Mouse (Mus musculus) layer of hippocampus, adult 18-20 months (tissue): ENCODE measurements around the gene Akr1cl. TPM values are rescaled to one million over a fixed set of nuclear protein-coding genes. Genes with fewer than 3 reads are reported as not detected.
"Not testable (repeated sequence)": the region's sequence is repeated elsewhere in the genome, so short reads cannot be mapped to it uniquely, and the experiment has no call there.

Experiments
- DNase-seq, 2 experiments: peaks; one replicate each; pipeline ENCODE4 v3.0.0; 2022; ENCODE audit warnings: low spot score in 2 of 2
- long read RNA-seq: library from polyadenylated mRNA; stranded (forward); transcript quantifications from one replicate; pipeline ENCODE4 v2.0.0, GENCODE M21; 2021
- total RNA-seq, 2 experiments: library from RNA; stranded (reverse); gene quantifications; 2 replicates each; pipeline ENCODE4 v1.2.3; 2021

Akr1cl gene
- not detected for total RNA-seq
- long read RNA-seq: 0 reads

- no peak for DNase-seq
Measured at GRCm38 (mm10) chr1:65032641-65033040, at the start of gene Akr1cl. TSS of gene Akr1cl (minus strand) at chr1:65032759.

DNA sequence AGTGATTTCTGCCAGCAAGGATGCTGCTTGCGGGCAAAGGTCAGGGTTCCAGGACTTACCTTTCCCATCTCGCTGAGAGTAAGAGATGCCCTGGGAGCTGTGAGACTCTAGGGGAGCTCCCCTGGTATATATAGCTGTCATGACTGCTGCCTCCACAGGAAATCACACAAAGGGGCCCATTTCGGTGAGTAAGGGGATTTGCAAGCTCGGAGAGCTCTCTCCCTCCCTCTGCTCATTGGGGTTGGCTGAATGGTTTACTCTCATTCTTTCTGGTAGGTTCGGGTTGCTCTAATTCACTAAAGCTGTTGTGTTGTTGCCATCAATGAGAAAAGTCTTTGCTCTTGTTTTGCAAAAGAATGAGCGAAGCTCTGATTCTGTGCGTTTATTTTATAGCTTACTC, 49.6 kb upstream of the Akr1cl start, which contains the start of gene Crygb:
Gene Crygb (minus strand): TSS at position 101 of the 400 bp plus-strand sequence.
- no peak for DNase-seq

DNA sequence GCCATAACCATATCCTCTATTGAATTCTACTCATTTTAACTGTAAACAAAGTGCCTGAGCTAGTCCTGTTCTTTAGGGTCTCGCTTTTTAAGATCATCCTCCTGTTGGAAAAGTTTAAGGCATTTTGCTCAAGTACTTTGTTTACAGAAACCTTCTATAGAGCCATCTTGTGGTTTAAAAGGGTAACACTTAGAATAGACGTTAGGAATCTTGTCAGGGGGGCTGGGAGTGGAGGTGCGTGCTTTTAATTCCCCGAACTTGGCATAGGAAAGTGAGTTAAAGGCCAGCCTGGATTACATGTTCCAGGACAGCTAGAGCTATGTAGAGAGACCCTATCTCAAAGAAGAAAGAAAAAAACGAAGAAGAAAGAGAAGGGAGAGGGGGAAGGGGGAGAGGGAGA, 43.0 kb upstream of the Akr1cl start:
- no peak for DNase-seq

GRCm38 (mm10) chr1:65073589-65073988, 41.0 kb upstream of the Akr1cl start, which contains the start of gene Crygc:
TSS of gene Crygc (minus strand) at chr1:65073689.
- no peak for DNase-seq

DNA sequence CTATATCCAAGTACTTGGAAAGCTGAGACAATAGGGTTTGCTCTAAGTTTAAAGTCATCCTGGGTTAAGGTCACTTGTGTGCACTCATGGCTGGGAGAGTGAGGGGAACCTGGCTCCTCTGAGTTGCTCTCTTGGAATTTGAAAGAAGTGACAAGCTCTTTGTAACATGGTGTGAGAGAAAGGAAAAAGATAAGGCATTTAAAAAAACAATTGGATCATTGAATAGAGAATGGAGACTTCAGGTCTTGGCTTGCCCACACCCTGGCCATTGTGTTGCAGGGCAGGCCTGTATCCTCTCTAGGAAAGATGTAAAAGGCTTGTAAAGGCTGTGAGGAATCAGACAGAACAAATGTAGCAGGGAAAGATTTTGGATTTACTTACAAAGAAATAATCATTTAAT, 35.3 kb upstream of the Akr1cl start:
- DNase-seq: no peak

- no peak for DNase-seq
Measured at GRCm38 (mm10) chr1:65064201-65064600, 31.6 kb upstream of the Akr1cl start.

DNA sequence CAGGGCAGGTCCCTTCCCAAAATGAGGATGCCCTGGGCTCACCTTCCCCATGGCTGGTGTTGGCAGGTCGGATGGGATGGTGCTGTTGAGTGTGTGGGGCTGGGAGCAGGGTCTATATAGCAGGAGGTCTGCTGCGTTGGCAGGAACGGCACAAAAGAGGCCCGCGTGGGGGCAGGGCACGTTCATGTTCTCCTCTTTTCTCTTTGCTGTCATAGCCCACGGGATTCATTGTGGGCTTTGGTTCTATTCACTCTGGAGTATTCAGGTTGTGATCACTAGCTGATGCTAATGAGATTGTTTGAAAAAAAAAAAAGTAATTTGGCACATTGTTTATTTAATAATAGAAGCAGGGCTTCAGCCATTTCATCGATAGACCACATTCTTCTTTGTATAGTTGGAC, 30.8 kb upstream of the Akr1cl start, which contains the start of gene Crygd:
Gene Crygd (minus strand): TSS at position 101 of the 400 bp plus-strand sequence.
- DNase-seq: no peak

DNA sequence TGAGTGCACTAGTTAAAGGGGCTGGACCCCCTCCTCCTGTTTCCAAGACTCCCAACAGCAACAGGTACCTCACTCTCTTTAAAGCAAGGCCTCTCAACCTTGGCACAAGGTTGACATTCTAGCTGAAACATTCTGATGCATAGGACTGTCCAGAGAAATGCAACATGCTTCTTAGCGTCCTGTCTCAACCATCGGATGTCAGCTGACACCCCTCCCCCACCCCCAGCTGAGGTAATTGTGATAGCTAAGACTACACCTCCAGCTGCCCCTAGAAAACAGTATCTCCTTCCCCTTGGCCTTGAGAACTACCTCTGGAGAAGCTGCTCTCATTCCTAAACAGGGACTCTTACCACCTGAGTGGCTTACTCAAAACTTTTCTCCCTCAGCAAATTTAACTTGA, 19.6 kb upstream of the Akr1cl start:
- DNase-seq: no peak

GRCm38 (mm10) chr1:65051696-65052095, 19.1 kb upstream of the Akr1cl start:
- no peak for DNase-seq

DNA sequence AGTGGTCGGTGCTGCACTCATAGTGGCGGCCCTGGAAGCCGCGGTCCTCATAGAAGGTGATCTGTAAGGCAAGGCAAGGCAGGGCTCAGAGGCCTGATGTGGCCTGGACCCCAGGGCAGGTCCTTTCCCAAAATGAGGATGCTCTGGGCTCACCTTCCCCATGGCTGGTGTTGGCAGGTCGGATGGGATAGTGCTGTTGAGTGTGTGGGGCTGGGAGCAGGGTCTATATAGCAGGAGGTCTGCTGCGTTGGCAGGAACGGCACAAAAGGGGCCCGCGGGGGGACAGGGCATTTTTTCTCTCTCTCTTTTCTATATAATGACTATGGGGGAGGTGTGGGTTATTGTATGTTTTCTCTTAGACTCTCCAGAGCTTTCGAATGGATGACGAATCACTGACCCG, 18.4 kb upstream of the Akr1cl start, which contains the start of gene Cryge:
Gene Cryge (minus strand): TSS at position 198 of the 400 bp plus-strand sequence.
- not testable (repeated sequence) for DNase-seq

DNA sequence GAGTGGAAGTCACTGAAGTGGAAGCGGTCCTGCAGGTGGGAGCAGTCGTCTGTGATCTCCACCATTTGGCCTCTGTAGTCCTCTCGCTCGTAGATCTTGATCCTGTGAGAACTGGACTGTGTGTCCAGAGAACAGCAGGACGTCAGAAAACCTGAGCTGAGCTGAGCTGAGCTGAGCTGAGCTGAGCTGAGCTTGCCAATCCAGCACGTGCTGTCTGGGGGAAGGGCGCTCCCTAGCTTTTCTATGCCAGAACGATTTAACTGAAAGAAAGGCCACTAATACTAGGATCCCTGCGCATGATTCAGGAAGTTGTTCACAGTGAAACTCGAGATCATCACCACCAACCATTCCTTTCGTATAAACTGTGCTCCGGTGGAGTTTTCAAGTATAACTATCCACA, 16.2 kb upstream of the Akr1cl start:
- DNase-seq: peak; percentile 27 to 58

GRCm38 (mm10) chr1:65046401-65047109, 14.0 kb upstream of the Akr1cl start:
- peak; percentile 13 to 60 for DNase-seq

DNA sequence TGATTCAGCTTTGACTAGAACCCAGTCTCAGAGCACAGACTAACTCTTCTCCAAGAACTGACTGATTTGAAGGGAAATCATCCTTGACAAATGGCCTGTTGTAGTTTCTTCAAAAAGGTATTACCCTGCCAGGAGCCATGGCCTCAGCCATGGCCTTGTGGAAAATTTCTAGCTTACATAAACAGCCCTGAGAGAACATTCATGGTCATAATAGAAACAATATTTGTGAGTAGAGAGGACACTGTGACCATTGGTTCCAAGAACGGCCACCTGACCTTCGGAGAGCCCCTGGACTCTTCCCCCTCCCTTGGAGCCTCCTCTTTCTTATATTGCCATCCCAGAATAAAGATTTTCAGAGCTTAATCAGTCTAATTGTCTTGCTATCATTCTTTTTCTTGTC, 10.9 kb upstream of the Akr1cl start:
- DNase-seq: no peak

GRCm38 (mm10) chr1:65041837-65042236, 9.3 kb upstream of the Akr1cl start:
- DNase-seq: no peak

GRCm38 (mm10) chr1:65040806-65041205, 8.2 kb upstream of the Akr1cl start:
- no peak for DNase-seq

- DNase-seq: no peak
Measured at GRCm38 (mm10) chr1:65039679-65040078, 7.1 kb upstream of the Akr1cl start.

DNA sequence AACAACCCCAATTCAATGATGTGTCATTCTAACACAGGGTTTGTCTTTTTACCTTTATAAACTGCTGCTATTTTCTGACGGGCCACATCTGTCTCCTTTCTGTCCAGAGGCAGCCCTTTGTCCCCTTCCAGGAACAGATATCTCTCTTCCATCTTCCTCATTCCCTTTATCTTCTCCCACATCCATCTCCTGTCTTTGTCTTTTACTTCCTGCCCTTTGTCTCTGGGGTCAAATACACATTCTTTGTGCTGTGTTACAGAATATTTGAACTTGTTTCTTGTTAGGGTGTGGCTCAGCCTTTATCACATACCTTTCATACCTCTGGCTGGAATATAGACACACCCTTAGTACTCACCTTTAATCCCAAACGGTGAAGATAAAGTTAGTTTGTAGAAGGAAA, 5.0 kb upstream of the Akr1cl start:
- no peak for DNase-seq

- DNase-seq: no peak
Measured at GRCm38 (mm10) chr1:65035513-65035912, 3.0 kb upstream of the Akr1cl start.

GRCm38 (mm10) chr1:65028206-65028605, 4.4 kb downstream of the Akr1cl start:
- DNase-seq: no peak

DNA sequence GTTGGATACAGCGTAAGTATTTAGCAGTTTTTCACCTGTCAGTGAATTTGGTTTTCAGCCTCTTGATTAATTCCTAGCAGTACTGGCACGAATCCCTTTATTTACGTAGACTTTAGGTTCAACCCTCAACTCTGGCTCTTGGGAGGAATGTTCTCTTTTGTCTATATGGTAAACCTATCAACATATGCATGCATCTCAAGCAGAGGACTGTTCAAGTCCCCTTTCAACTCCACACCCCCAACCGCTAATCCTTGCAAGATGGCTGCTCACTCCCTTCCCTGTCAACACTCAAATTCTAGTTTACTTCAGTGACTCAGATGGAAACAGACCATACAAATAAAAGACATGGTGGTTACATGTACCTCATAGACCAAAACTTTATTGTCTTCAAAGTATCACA, 19.8 kb downstream of the Akr1cl start:
- DNase-seq: no peak

DNA sequence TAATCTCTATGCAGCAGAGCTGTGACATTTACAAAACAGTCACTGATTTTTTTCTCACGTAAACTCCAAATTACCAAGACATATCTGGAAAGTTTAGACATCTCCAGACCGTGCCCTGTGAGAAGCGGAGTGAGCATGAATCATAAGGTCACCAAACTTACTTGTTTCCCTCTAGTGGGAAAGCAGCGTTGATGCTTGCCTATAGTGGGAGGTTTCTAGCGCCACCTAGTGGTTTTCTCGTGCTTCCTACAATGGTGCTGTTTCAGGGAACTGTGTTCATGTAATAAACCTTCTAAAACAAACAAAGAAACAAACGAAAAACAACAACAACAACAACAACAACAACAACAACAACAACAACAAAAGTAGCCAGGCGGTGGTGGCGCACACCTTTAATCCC, 22.4 kb downstream of the Akr1cl start:
- peak; percentile 33 to 76 for DNase-seq

DNA sequence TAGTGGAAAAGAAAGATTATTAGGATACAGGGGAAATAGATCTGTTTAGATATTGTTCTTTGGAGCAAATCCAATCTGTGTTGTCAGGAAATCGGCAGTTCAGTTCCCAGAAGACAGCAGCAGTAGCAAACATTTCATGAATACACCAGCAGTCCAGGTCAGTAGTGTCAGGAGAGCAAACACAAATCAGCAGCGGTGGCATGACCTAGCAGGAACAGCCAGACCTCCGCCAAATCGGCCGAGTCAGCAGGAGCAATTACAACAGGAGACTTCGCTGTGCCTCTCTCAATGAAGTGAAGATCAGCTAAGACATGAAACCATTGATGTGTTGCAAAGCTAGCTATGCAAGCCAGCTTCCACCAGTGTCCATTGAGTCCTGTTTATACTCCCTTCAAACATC, 27.0 kb downstream of the Akr1cl start:
- DNase-seq: no peak

DNA sequence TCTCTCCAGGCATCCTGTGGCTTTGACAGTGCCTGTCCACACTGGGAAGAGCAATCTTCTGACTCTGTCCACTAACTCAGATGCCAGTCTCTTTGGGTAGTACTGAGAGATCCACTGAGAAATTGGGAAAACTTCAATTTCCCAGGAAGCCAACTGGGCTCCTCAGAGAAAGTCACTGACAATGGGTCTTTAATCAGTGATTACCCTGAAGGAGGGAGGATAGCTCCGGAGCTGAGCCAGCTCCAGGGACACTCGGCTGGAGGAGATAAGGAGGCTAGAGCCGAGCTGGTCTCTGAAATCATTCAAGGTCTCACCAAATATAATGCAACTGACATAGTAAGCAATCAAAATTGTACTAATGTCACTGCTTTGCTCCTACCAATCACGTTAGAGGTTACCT, 28.0 kb downstream of the Akr1cl start:
- no peak for DNase-seq
